Mouse (Mus musculus): Measurements from ENCODE around the gene Casp9. TPM values are rescaled to one million over a fixed set of nuclear protein-coding genes. Genes with fewer than 3 reads are reported as not detected.

Casp9 gene
- polyA plus RNA-seq, 1 experiment from 2014 or later = 6.3 TPM

- 0 out of 2 replicates have a peak, but pooled peaks cover 8% of the 10 kb centered on the region for H3K4me1 ChIP-seq (ENCODE audit: insufficient read depth)
- TF ChIP-seq EP300 (IDR thresholded peaks at IDR 0.05; ENCODE audit: low read depth) (no peak), CTCF (IDR thresholded peaks at IDR 0.05; ENCODE audit: low read depth) (no peak)
- WGBS (ENCODE audit: insufficient replicate concordance) = 33% methylated on average over 5 of the region's 5 CpGs
- H3K9me3 ChIP-seq (ENCODE audit: low read length) = no peaks in the 10 kb centered on the region
- H3K27ac ChIP-seq (ENCODE audit: low read depth) = no peak overlapping the region
- no peak overlapping the region for H3K4me3 ChIP-seq (ENCODE audit: low read depth, low read length)
- ATAC-seq (no peak), DNase-seq (peak; percentile 32)
- H3K27me3 ChIP-seq (ENCODE audit: insufficient read depth, low read length) = no peaks in the 10 kb centered on the region
- H3K4me2 ChIP-seq (ENCODE audit: low read depth, low read length) = no peak overlapping the region
- H3K9ac ChIP-seq (replicated peaks) = no peak overlapping the region
- H3K36me3 ChIP-seq (replicated peaks; ENCODE audit: insufficient read depth, low read length) = no peaks in the 10 kb centered on the region
These were observed 41.2 kb downstream of the Casp9 start for GRCm38 (mm10) chr4:141834536-141835095.

DNA sequence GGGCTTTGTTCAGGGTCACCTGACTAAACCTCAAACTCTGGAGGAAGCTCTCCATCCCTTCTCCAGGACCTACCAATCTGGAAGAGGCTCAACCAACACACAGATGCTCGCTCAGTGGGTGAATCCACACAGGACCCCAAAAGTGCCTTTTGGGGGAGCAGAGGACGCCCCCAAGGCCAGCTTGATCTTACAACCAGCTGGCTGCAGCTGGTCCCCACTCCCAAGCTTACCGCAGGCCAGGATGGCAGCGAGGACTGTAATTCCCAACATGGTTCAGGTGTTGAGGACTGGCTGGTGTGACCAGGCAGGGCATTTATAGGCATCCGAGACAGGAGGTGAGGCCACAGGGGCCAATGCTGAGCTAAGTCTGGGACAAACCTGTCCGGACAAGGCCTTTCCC, 52.6 kb downstream of the Casp9 start, which contains the start of gene Ctrc:
Ctrc (minus strand) TSS at position 361 of the 400 bp plus-strand sequence.
- Histone ChIP-seq H3K4me2 (ENCODE audit: low read depth, low read length) (no peak within 1 kb of the TSS), H3K4me1 (ENCODE audit: insufficient read depth) (no peaks in the 10 kb centered on the region), H3K4me3 (ENCODE audit: low read depth, low read length) (no peak within 1 kb of the TSS), H3K36me3 (replicated peaks; ENCODE audit: insufficient read depth, low read length) (no peaks in the 10 kb centered on the region), H3K27ac (ENCODE audit: low read depth) (no peak within 1 kb of the TSS), H3K9me3 (ENCODE audit: low read length) (no peaks in the 10 kb centered on the region), H3K27me3 (ENCODE audit: insufficient read depth, low read length) (no peaks in the 10 kb centered on the region), H3K9ac (replicated peaks) (no peak within 1 kb of the TSS)
- 77% methylated on average over 6 of the region's 6 CpGs for WGBS (ENCODE audit: insufficient replicate concordance)
- DNase-seq (no peak), ATAC-seq (no peak)
- TF ChIP-seq CTCF (IDR thresholded peaks at IDR 0.05; ENCODE audit: low read depth) = no peak

DNA sequence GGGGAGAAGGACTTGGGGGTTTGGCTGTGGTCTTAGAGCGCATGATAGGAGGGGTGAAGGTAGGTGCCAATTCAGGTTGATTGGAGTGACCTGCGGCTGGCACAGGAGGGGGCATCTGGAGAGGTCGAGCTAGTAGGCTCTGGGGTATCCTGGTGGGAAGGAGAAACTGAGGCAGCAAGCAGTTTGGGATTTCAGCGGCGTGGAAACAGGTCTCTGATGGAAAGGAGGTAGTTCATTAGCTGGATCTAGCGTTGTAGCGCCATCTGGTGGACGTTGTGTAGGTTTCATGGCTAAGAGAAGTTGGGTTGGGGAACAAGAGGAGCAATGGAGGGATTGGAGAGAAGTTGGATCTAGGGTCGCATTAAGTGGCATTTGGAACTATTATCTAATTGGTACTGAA, 60.0 kb downstream of the Casp9 start:
- Histone ChIP-seq H3K27ac (ENCODE audit: low read depth) (no peak overlapping the region), H3K4me1 (ENCODE audit: insufficient read depth) (peaks cover 4% of the 10 kb centered on the region; the same call in 1 of the 2 replicates), H3K4me3 (ENCODE audit: low read depth, low read length) (no peak overlapping the region), H3K4me2 (ENCODE audit: low read depth, low read length) (no peak overlapping the region), H3K9me3 (ENCODE audit: low read length) (no peaks in the 10 kb centered on the region), H3K9ac (replicated peaks) (no peak overlapping the region), H3K27me3 (ENCODE audit: insufficient read depth, low read length) (no peaks in the 10 kb centered on the region), H3K36me3 (replicated peaks; ENCODE audit: insufficient read depth, low read length) (no peaks in the 10 kb centered on the region)
- 60% methylated on average over 9 of the region's 9 CpGs for WGBS (ENCODE audit: insufficient replicate concordance)
- ATAC-seq = no peak
- TF ChIP-seq CTCF (IDR thresholded peaks at IDR 0.05; ENCODE audit: low read depth) (peak; percentile 92), EP300 (IDR thresholded peaks at IDR 0.05; ENCODE audit: low read depth) (no peak)
- DNase-seq = peak; percentile 76

GRCm38 (mm10) chr4:141857422-141857930, 64.1 kb downstream of the Casp9 start:
- ATAC-seq (peak; percentile 69), DNase-seq (peak; percentile 87)
- H3K4me3 ChIP-seq (ENCODE audit: low read depth, low read length) = no peak overlapping the region
- no peaks in the 10 kb centered on the region for H3K27me3 ChIP-seq (ENCODE audit: insufficient read depth, low read length)
- no peak overlapping the region for H3K9ac ChIP-seq (replicated peaks)
- 20% methylated on average over 10 of the region's 10 CpGs for WGBS (ENCODE audit: insufficient replicate concordance)
- H3K27ac ChIP-seq (ENCODE audit: low read depth) = no peak overlapping the region
- H3K9me3 ChIP-seq (ENCODE audit: low read length) = no peaks in the 10 kb centered on the region
- H3K4me1 ChIP-seq (ENCODE audit: insufficient read depth) = peaks cover 4% of the 10 kb centered on the region; the same call in 1 of the 2 replicates
- no peak for TF ChIP-seq EP300 (IDR thresholded peaks at IDR 0.05; ENCODE audit: low read depth)
- peak; percentile 99 for TF ChIP-seq CTCF (IDR thresholded peaks at IDR 0.05; ENCODE audit: low read depth)
- no peak overlapping the region for H3K4me2 ChIP-seq (ENCODE audit: low read depth, low read length)
- H3K36me3 ChIP-seq (replicated peaks; ENCODE audit: insufficient read depth, low read length) = peaks cover 20% of the 10 kb centered on the region

- ATAC-seq (no peak), DNase-seq (peak; percentile 65)
- H3K4me3 ChIP-seq (ENCODE audit: low read depth, low read length) = no peak overlapping the region
- no peak overlapping the region for H3K4me2 ChIP-seq (ENCODE audit: low read depth, low read length)
- no peaks in the 10 kb centered on the region for H3K27me3 ChIP-seq (ENCODE audit: insufficient read depth, low read length)
- no peak overlapping the region for H3K9ac ChIP-seq (replicated peaks)
- H3K36me3 ChIP-seq (replicated peaks; ENCODE audit: insufficient read depth, low read length) = peaks cover 20% of the 10 kb centered on the region
- 83% methylated on average over 20 of the region's 20 CpGs for WGBS (ENCODE audit: insufficient replicate concordance)
- no peak overlapping the region for H3K27ac ChIP-seq (ENCODE audit: low read depth)
- no peak for TF ChIP-seq CTCF (IDR thresholded peaks at IDR 0.05; ENCODE audit: low read depth)
- peak; percentile 25; the same call in 1 of the 2 replicates for TF ChIP-seq EP300 (IDR thresholded peaks at IDR 0.05; ENCODE audit: low read depth)
- H3K4me1 ChIP-seq (ENCODE audit: insufficient read depth) = peaks cover 4% of the 10 kb centered on the region; the same call in 1 of the 2 replicates
- H3K9me3 ChIP-seq (ENCODE audit: low read length) = no peaks in the 10 kb centered on the region
These were observed 65.1 kb downstream of the Casp9 start for GRCm38 (mm10) chr4:141858501-141858900.

- no peak overlapping the region for H3K4me3 ChIP-seq (ENCODE audit: low read depth, low read length)
- no peaks in the 10 kb centered on the region for H3K9me3 ChIP-seq (ENCODE audit: low read length)
- peaks cover 4% of the 10 kb centered on the region; the same call in 1 of the 2 replicates for H3K4me1 ChIP-seq (ENCODE audit: insufficient read depth)
- peaks cover 23% of the 10 kb centered on the region for H3K36me3 ChIP-seq (replicated peaks; ENCODE audit: insufficient read depth, low read length)
- no peak overlapping the region for H3K4me2 ChIP-seq (ENCODE audit: low read depth, low read length)
- TF ChIP-seq CTCF (IDR thresholded peaks at IDR 0.05; ENCODE audit: low read depth) = no peak
- TF ChIP-seq EP300 (IDR thresholded peaks at IDR 0.05; ENCODE audit: low read depth) = no peak
- H3K9ac ChIP-seq (replicated peaks) = no peak overlapping the region
- no peak for DNase-seq
- whole genome bisulfite sequencing (ENCODE audit: insufficient replicate concordance) = 95% methylated on average over 13 of the region's 14 CpGs
- H3K27ac ChIP-seq (ENCODE audit: low read depth) = no peak overlapping the region
- no peak for ATAC-seq
- no peaks in the 10 kb centered on the region for H3K27me3 ChIP-seq (ENCODE audit: insufficient read depth, low read length)
These were observed 65.9 kb downstream of the Casp9 start for GRCm38 (mm10) chr4:141859351-141859750.

Data from liver, postnatal 0 days (tissue).